Mouse (Mus musculus) olfactory bulb, adult 2 months (tissue): ENCODE measurements around the gene 4932438H23Rik.

ENCODE experiments used
- CTCF ChIP-seq: fragments of 200-500 bp; IDR thresholded peaks from 2 replicates; pipeline ENCODE4 v1.5.1; 2012; ENCODE audit warnings: low read depth, mild to moderate bottlenecking, low read length, moderate library complexity; ENCODE audit not compliant: insufficient read depth
- POLR2A ChIP-seq: fragments of 200-500 bp; IDR thresholded peaks from 2 replicates; pipeline ENCODE4 v1.6.1; 2012; ENCODE audit warnings: mild to moderate bottlenecking, low read depth, low read length, moderate library complexity; ENCODE audit not compliant: insufficient read depth

DNA sequence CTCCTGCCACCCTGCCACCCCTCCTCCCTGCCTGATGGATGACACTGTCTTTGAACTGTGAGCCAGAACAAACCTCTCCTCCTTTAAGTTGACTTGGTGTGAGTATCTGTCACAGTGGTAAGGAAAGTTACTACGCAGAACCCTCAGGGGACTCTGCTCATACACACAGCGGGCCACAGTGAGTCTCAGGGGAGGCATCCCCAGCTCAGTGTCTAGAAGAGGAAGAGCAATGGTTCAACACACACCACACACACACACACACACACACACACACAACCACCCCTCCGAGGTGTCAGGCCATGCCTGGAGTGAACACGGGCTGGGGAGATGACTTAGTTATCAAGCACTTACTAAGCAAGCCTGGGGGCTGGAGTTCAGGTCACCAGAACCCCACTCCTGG, 33.5 kb upstream of the 4932438H23Rik start:
- no peak for TF ChIP-seq CTCF
- TF ChIP-seq POLR2A: no peak
